Mouse (Mus musculus): ENCODE measurements at regions not wholly inside any gene's neighbourhood (a gene's known extent, or its start where the extent isn't known, plus 50 kb on each side); places are given as distances from the start of the nearest gene placed in this dataset.

DNA sequence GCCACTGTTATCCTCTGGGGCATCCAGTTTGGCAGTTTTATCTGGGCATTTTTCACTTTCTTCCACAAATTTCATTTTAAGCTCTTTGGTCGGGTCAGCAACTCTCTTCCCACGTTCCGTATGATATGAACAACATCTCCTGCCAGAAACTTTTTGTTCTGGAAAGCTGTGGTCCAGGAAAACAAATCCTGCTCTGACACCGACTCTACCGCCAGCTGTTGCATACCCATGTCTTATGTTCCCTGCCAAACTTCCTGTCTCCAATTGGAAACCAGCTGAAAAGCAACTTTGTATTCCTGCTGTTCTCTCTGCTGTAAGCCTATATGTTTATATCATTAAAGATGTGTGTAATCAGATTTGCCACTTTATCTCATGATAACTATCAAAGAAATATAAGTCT, 551.6 kb upstream of the Kirrel3 start:
- TF ChIP-seq CTCF (IDR thresholded peaks at IDR 0.05; ENCODE audit: low read depth) (no peak), EP300 (optimal IDR thresholded peaks at IDR 0.05) (no peak)

All from stomach, postnatal 0 days (tissue).